Mouse (Mus musculus): ENCODE results near the gene Ccndbp1.

- TF ChIP-seq GATA1 (IDR thresholded peaks at IDR 0.05; ENCODE audit: borderline replicate concordance, low read length) (no peak), FLI1 (IDR thresholded peaks at IDR 0.05; ENCODE audit: low read length) (no peak)
Observed at GRCm38 (mm10) chr2:121004018-121004811, 4.0 kb upstream of the Ccndbp1 start.
